Mouse (Mus musculus) intestine, embryonic 15.5 days (tissue): ENCODE results near the gene Hdac4. TPM values are rescaled to one million over a fixed set of nuclear protein-coding genes. Genes with fewer than 3 reads are reported as not detected.

Experiments
- ATAC-seq: fragments of 200-750 bp; cut with Nextera tagmentation; 2 replicates; pipeline ENCODE4 v1.8.0; 2017; ENCODE audit warnings: moderate TSS enrichment, moderate library complexity
- H3K27ac ChIP-seq: fragments of 300-500 bp; sonication (generic); 2 replicates; pipeline ENCODE4 v1.5.1; 2015; ENCODE audit warnings: mild to moderate bottlenecking, inconsistent platforms
- H3K27me3 ChIP-seq: fragments of 300-500 bp; sonication (generic); replicated peaks from 2 replicates; pipeline ENCODE4 v1.6.1; 2015; ENCODE audit warnings: inconsistent platforms
- H3K36me3 ChIP-seq: fragments of 300-500 bp; sonication (generic); 2 replicates; pipeline ENCODE4 v1.6.1; 2015; ENCODE audit warnings: inconsistent platforms
- H3K4me1 ChIP-seq: fragments of 300-500 bp; sonication (generic); replicated peaks from 2 replicates; pipeline ENCODE4 v1.6.1; 2015; ENCODE audit warnings: inconsistent platforms
- H3K4me2 ChIP-seq: fragments of 300-500 bp; sonication (generic); replicated peaks from 2 replicates; pipeline ENCODE4 v1.6.1; 2015; ENCODE audit warnings: mild to moderate bottlenecking, inconsistent platforms
- H3K4me3 ChIP-seq: fragments of 300-500 bp; sonication (generic); replicated peaks from 2 replicates; pipeline ENCODE4 v1.5.1; 2015; ENCODE audit warnings: inconsistent platforms
- H3K9ac ChIP-seq: fragments of 300-500 bp; sonication (generic); 2 replicates; pipeline ENCODE4 v1.6.1; 2015; ENCODE audit warnings: inconsistent platforms
- H3K9me3 ChIP-seq: fragments of 300-500 bp; sonication (generic); 2 replicates; pipeline ENCODE4 v1.6.1; 2016; ENCODE audit warnings: inconsistent platforms
- WGBS: fragments of 180-500 bp; shearing (Covaris S2); methylation state at CpG from one replicate; pipeline ENCODE4 v1.1.7; 2015; 5-methylcytosine and 5-hydroxymethylcytosine counted together
- polyA plus RNA-seq: library from polyadenylated mRNA; unstranded; fragments of >200 nt; fragmentation: Nextera tagmentation; extraction: Ambion mirVana; gene quantifications from 2 replicates; pipeline ENCODE4 v1.2.1, GENCODE M21; 2015

The Hdac4 gene
- polyA plus RNA-seq, 1 experiment from 2014 or later = 12.5 TPM

GRCm38 (mm10) chr1:92190463-92190862, 5.0 kb downstream of the Hdac4 start:
- ATAC-seq = no peak
- Histone ChIP-seq H3K9me3 (no peaks in the 10 kb centered on the region), H3K4me3 (no peak overlapping the region), H3K27ac (no peak overlapping the region), H3K9ac (no peak overlapping the region), H3K27me3 (no peaks in the 10 kb centered on the region), H3K4me1 (no peaks in the 10 kb centered on the region), H3K4me2 (no peak overlapping the region), H3K36me3 (no peaks in the 10 kb centered on the region)
- WGBS = 83% methylated on average over 3 of the region's 3 CpGs

GRCm38 (mm10) chr1:92187137-92187536, 8.4 kb downstream of the Hdac4 start:
- no peak for ATAC-seq
- 88% methylated on average over 3 of the region's 3 CpGs for WGBS
- H3K4me1 ChIP-seq = no peaks in the 10 kb centered on the region
- no peak overlapping the region for H3K4me3 ChIP-seq
- no peaks in the 10 kb centered on the region for H3K36me3 ChIP-seq
- no peaks in the 10 kb centered on the region for H3K9me3 ChIP-seq
- H3K4me2 ChIP-seq = no peak overlapping the region
- H3K27me3 ChIP-seq = no peaks in the 10 kb centered on the region
- H3K27ac ChIP-seq = no peak overlapping the region
- no peak overlapping the region for H3K9ac ChIP-seq

GRCm38 (mm10) chr1:92184600-92184999, 10.9 kb downstream of the Hdac4 start:
- Histone ChIP-seq H3K4me1 (no peaks in the 10 kb centered on the region), H3K9me3 (no peaks in the 10 kb centered on the region), H3K27me3 (no peaks in the 10 kb centered on the region), H3K9ac (no peak overlapping the region), H3K4me2 (no peak overlapping the region), H3K36me3 (no peaks in the 10 kb centered on the region), H3K4me3 (no peak overlapping the region), H3K27ac (no peak overlapping the region)
- ATAC-seq = no peak
- WGBS = 64% methylated on average over 1 of the region's 1 CpGs

- WGBS = 72% methylated on average over 5 of the region's 5 CpGs
Measured at GRCm38 (mm10) chr1:92183101-92183790, 12.3 kb downstream of the Hdac4 start.

GRCm38 (mm10) chr1:92181970-92182369, 13.5 kb downstream of the Hdac4 start:
- ATAC-seq = no peak
- WGBS = 90% methylated on average over 2 of the region's 2 CpGs
- no peak overlapping the region for H3K4me3 ChIP-seq

More at GRCm38 (mm10) chr1:92183101-92183790, 12.3 kb downstream of the Hdac4 start:
- peaks cover 8% of the 10 kb centered on the region for H3K4me1 ChIP-seq
- H3K36me3 ChIP-seq = no peaks in the 10 kb centered on the region
- H3K27ac ChIP-seq = no peak overlapping the region
- no peak overlapping the region for H3K4me3 ChIP-seq
- ATAC-seq = no peak
- H3K4me2 ChIP-seq = no peak overlapping the region
- H3K9me3 ChIP-seq = no peaks in the 10 kb centered on the region
- H3K9ac ChIP-seq = no peak overlapping the region
- no peaks in the 10 kb centered on the region for H3K27me3 ChIP-seq

GRCm38 (mm10) chr1:92180141-92181137, 15.1 kb downstream of the Hdac4 start:
- no peaks in the 10 kb centered on the region for H3K27me3 ChIP-seq
- H3K36me3 ChIP-seq = no peaks in the 10 kb centered on the region
- peak overlapping the region; percentile 99 for H3K27ac ChIP-seq
- under 1% methylated on average over 97 of the region's 97 CpGs for WGBS
- peaks cover 9% of the 10 kb centered on the region for H3K4me1 ChIP-seq
- ATAC-seq = peak; percentile 99
- H3K4me3 ChIP-seq = peak overlapping the region; percentile 81
- peak overlapping the region; percentile 66 for H3K4me2 ChIP-seq
- H3K9me3 ChIP-seq = no peaks in the 10 kb centered on the region
- H3K9ac ChIP-seq = peak overlapping the region; percentile 94

More at GRCm38 (mm10) chr1:92181970-92182369, 13.5 kb downstream of the Hdac4 start:
- H3K36me3 ChIP-seq = no peaks in the 10 kb centered on the region
- peaks cover 9% of the 10 kb centered on the region for H3K4me1 ChIP-seq
- no peak overlapping the region for H3K27ac ChIP-seq
- H3K9me3 ChIP-seq = no peaks in the 10 kb centered on the region
- no peaks in the 10 kb centered on the region for H3K27me3 ChIP-seq
- no peak overlapping the region for H3K9ac ChIP-seq
- H3K4me2 ChIP-seq = no peak overlapping the region

GRCm38 (mm10) chr1:92179489-92180006, 16.0 kb downstream of the Hdac4 start:
- H3K4me2 ChIP-seq = peak overlapping the region; percentile 63
- no peaks in the 10 kb centered on the region for H3K36me3 ChIP-seq
- peaks cover 17% of the 10 kb centered on the region for H3K4me1 ChIP-seq
- H3K27ac ChIP-seq = peak overlapping the region; percentile 89
- no peaks in the 10 kb centered on the region for H3K9me3 ChIP-seq
- WGBS = 1% methylated on average over 54 of the region's 61 CpGs
- no peak; the same call in 1 of the 2 replicates for ATAC-seq
- H3K9ac ChIP-seq = peak overlapping the region; percentile 72
- H3K27me3 ChIP-seq = no peaks in the 10 kb centered on the region
- H3K4me3 ChIP-seq = peak overlapping the region; percentile 65

GRCm38 (mm10) chr1:92179070-92179469, 16.4 kb downstream of the Hdac4 start:
- Histone ChIP-seq H3K4me1 (peaks cover 21% of the 10 kb centered on the region), H3K36me3 (no peaks in the 10 kb centered on the region), H3K9me3 (no peaks in the 10 kb centered on the region), H3K4me3 (peak overlapping the region; percentile 65), H3K9ac (peak overlapping the region; percentile 72), H3K27ac (no peak overlapping the region), H3K27me3 (no peaks in the 10 kb centered on the region), H3K4me2 (peak overlapping the region; percentile 63)
- WGBS = 8% methylated on average over 11 of the region's 11 CpGs
- no peak for ATAC-seq

GRCm38 (mm10) chr1:92178021-92178895, 17.2 kb downstream of the Hdac4 start:
- H3K9ac ChIP-seq = peak overlapping the region; percentile 22; the same call in 1 of the 2 replicates
- no peak for ATAC-seq
- H3K4me3 ChIP-seq = peak overlapping the region; percentile 65; the same call in 1 of the 2 replicates
- H3K27ac ChIP-seq = no peak overlapping the region
- no peaks in the 10 kb centered on the region for H3K36me3 ChIP-seq
- H3K4me1 ChIP-seq = peaks cover 26% of the 10 kb centered on the region
- 42% methylated on average over 10 of the region's 10 CpGs for WGBS
- H3K9me3 ChIP-seq = no peaks in the 10 kb centered on the region
- no peaks in the 10 kb centered on the region for H3K27me3 ChIP-seq
- H3K4me2 ChIP-seq = peak overlapping the region; percentile 63

- H3K27me3 ChIP-seq = no peaks in the 10 kb centered on the region
- H3K36me3 ChIP-seq = no peaks in the 10 kb centered on the region
- 70% methylated on average over 5 of the region's 5 CpGs for WGBS
- H3K9me3 ChIP-seq = no peaks in the 10 kb centered on the region
- H3K9ac ChIP-seq = no peak overlapping the region
- no peak overlapping the region for H3K4me2 ChIP-seq
- no peak overlapping the region for H3K27ac ChIP-seq
- H3K4me3 ChIP-seq = no peak overlapping the region
- ATAC-seq = no peak
- H3K4me1 ChIP-seq = peaks cover 26% of the 10 kb centered on the region
Measured at GRCm38 (mm10) chr1:92177599-92177998, 17.9 kb downstream of the Hdac4 start.

GRCm38 (mm10) chr1:92177196-92177595, 18.3 kb downstream of the Hdac4 start:
- H3K4me1 ChIP-seq = peaks cover 26% of the 10 kb centered on the region
- no peak for ATAC-seq
- no peak overlapping the region for H3K4me2 ChIP-seq
- H3K27ac ChIP-seq = no peak overlapping the region
- H3K9me3 ChIP-seq = no peaks in the 10 kb centered on the region
- WGBS = 74% methylated on average over 3 of the region's 3 CpGs
- no peak overlapping the region for H3K4me3 ChIP-seq
- no peaks in the 10 kb centered on the region; the same call in 1 of the 2 replicates for H3K27me3 ChIP-seq
- H3K36me3 ChIP-seq = no peaks in the 10 kb centered on the region
- no peak overlapping the region for H3K9ac ChIP-seq
